Comparison of ENCODE assay signal across 17 mouse cellular contexts in genomic region chr11:88123021-88123420, GRCm38 (mm10). TPM values are rescaled to one million over a fixed set of nuclear protein-coding genes. Genes with fewer than 3 reads are reported as not detected.
DNase-seq lines count a peak whose midpoint lies in the region; ATAC-seq lines count a peak whose summit lies in the region.
"Had no signal": no experiment of that assay in that cellular context is flagged by ENCODE, and none has a peak within 500 bp of the region (broad histone marks: within the 10 kb centered on the region; RNA-seq: fewer than 3 reads in every experiment).

No protein-coding gene starts in this region.

- no peak overlapping the region for H3K4me3 ChIP-seq in heart, embryonic 10.5 days
- no peak overlapping the region for H3K4me3 ChIP-seq in neural tube, embryonic 13.5 days
- no peak overlapping the region for H3K4me3 ChIP-seq in embryonic facial prominence, embryonic 13.5 days
- H3K4me3 ChIP-seq: left cerebral cortex, adult 2 months; midbrain, embryonic 13.5 days had no signal

- ATAC-seq in neural tube, embryonic 13.5 days (ENCODE audit: low read depth): no peak
- ATAC-seq in embryonic facial prominence, embryonic 13.5 days (ENCODE audit: insufficient number of reproducible peaks, insufficient read depth, low FRiP score, low TSS enrichment, low read depth): no peak
- no peak for ATAC-seq in erythroid progenitor cell, adult 5-6 weeks (replicated peaks; ENCODE audit: low FRiP score, poor library complexity, severe bottlenecking)
- ATAC-seq: midbrain, embryonic 13.5 days had no signal

- WGBS in heart, embryonic 10.5 days: 66% methylated on average over 5 of the region's 5 CpGs
- 72% methylated on average over 5 of the region's 5 CpGs for WGBS in neural tube, embryonic 13.5 days
- WGBS in embryonic facial prominence, embryonic 13.5 days: 45% methylated on average over 5 of the region's 5 CpGs

- no peaks in the 10 kb centered on the region for H3K9me3 ChIP-seq in heart, embryonic 10.5 days
- H3K9me3 ChIP-seq in neural tube, embryonic 13.5 days: no peaks in the 10 kb centered on the region
- H3K9me3 ChIP-seq in embryonic facial prominence, embryonic 13.5 days: no peaks in the 10 kb centered on the region
- H3K9me3 ChIP-seq: G1E; midbrain, embryonic 13.5 days had no signal

- H3K36me3 ChIP-seq in heart, embryonic 10.5 days: 0 out of 2 replicates have a peak, but pooled peaks cover 5% of the 10 kb centered on the region
- no peaks in the 10 kb centered on the region for H3K36me3 ChIP-seq in neural tube, embryonic 13.5 days
- 0 out of 2 replicates have a peak, but pooled peaks cover 5% of the 10 kb centered on the region for H3K36me3 ChIP-seq in embryonic facial prominence, embryonic 13.5 days
- H3K36me3 ChIP-seq: midbrain, embryonic 13.5 days had no signal

- no peak overlapping the region for H3K4me2 ChIP-seq in neural tube, embryonic 13.5 days
- H3K4me2 ChIP-seq in embryonic facial prominence, embryonic 13.5 days: no peak overlapping the region
- H3K4me2 ChIP-seq: midbrain, embryonic 13.5 days had no signal

- 0 out of 2 replicates have a peak overlapping the region, but pooled peaks have one; percentile 44 for H3K27ac ChIP-seq in heart, embryonic 10.5 days
- peak overlapping the region; percentile 63 for H3K27ac ChIP-seq in neural tube, embryonic 13.5 days (replicated peaks)
- peak overlapping the region; percentile 72 for H3K27ac ChIP-seq in embryonic facial prominence, embryonic 13.5 days
- H3K27ac ChIP-seq: left cerebral cortex, adult 2 months; liver, embryonic 14.5 days had no signal

- H3K27me3 ChIP-seq in heart, embryonic 10.5 days (ENCODE audit: insufficient read depth, poor library complexity, severe bottlenecking): no peaks in the 10 kb centered on the region
- H3K27me3 ChIP-seq in neural tube, embryonic 13.5 days: no peaks in the 10 kb centered on the region
- no peaks in the 10 kb centered on the region for H3K27me3 ChIP-seq in embryonic facial prominence, embryonic 13.5 days
- H3K27me3 ChIP-seq: midbrain, embryonic 13.5 days had no signal

- DNase-seq in heart, embryonic 10.5 days (ENCODE audit: low spot score): no peak
- DNase-seq in heart, adult 9 months (ENCODE audit: low spot score in 2 of 2): no peak
- no peak for DNase-seq in neural tube, embryonic 10.5 days (ENCODE audit: extremely low spot score, low spot score)
- no peak for DNase-seq in cerebellum, postnatal 36 days
- DNase-seq: B cell, adult 2 months; cerebellum, postnatal 25 days; heart, adult 18-20 months; kidney, adult 18-20 months; kidney, postnatal 25 days; right cerebral cortex, postnatal 25 days had no signal

- peaks cover 68% of the 10 kb centered on the region for H3K4me1 ChIP-seq in heart, embryonic 10.5 days
- peaks cover 81% of the 10 kb centered on the region for H3K4me1 ChIP-seq in neural tube, embryonic 13.5 days (replicated peaks)
- peaks cover 57% of the 10 kb centered on the region for H3K4me1 ChIP-seq in embryonic facial prominence, embryonic 13.5 days

- no peak overlapping the region for H3K9ac ChIP-seq in neural tube, embryonic 13.5 days
- H3K9ac ChIP-seq in embryonic facial prominence, embryonic 13.5 days: no peak overlapping the region
- H3K9ac ChIP-seq: liver, embryonic 14.5 days; midbrain, embryonic 13.5 days had no signal

RNA-seq across cellular contexts. Expression of gene Cuedc1, which starts 25.2 kb away (rescaled TPM):
- 15.1 and 17.9 TPM in 2 replicates for polyA plus RNA-seq in heart, embryonic 10.5 days (2016; fragmentation: Nextera tagmentation; extraction: Ambion mirVana)
- polyA plus RNA-seq in neural tube, embryonic 13.5 days (2015; fragmentation: Nextera tagmentation; extraction: Ambion mirVana): 51.3 and 59.1 TPM in 2 replicates
- polyA plus RNA-seq in embryonic facial prominence, embryonic 13.5 days (2015; fragmentation: Nextera tagmentation; extraction: Ambion mirVana): 34.9 and 40.3 TPM in 2 replicates
- total RNA-seq in erythroid progenitor cell, adult 5-6 weeks (2015; ENCODE audit: low replicate concordance): 0.84 TPM in 1 of 2 replicates, not detected in the other
- total RNA-seq in erythroid progenitor cell, adult 5-6 weeks (2017; ENCODE audit: low replicate concordance): 0.39 TPM in 1 of 2 replicates, not detected in the other

RNA-seq across cellular contexts. Expression of gene Vezf1, which starts 54.9 kb away (rescaled TPM):
- polyA plus RNA-seq in heart, embryonic 10.5 days (2016; fragmentation: Nextera tagmentation; extraction: Ambion mirVana): 24.2 and 34.1 TPM in 2 replicates
- polyA plus RNA-seq in neural tube, embryonic 13.5 days (2015; fragmentation: Nextera tagmentation; extraction: Ambion mirVana): 53.9 and 62.8 TPM in 2 replicates
- polyA plus RNA-seq in embryonic facial prominence, embryonic 13.5 days (2015; fragmentation: Nextera tagmentation; extraction: Ambion mirVana): 43.1 and 47.0 TPM in 2 replicates
- total RNA-seq in erythroid progenitor cell, adult 5-6 weeks (2015; ENCODE audit: low replicate concordance): 29.6 and 37.3 TPM in 2 replicates
- total RNA-seq in erythroid progenitor cell, adult 5-6 weeks (2017; ENCODE audit: low replicate concordance): 16.3 and 17.8 TPM in 2 replicates
